Mouse (Mus musculus) limb, embryonic 14.5 days (tissue): ENCODE data around the gene Ms4a10. TPM values are rescaled to one million over a fixed set of nuclear protein-coding genes. Genes with fewer than 3 reads are reported as not detected.
A peak's percentile ranks its signal among the peaks of the same experiment; 100 is the strongest.

Experiments used
- ATAC-seq: fragments of 200-750 bp; cut with Nextera tagmentation; 2 replicates; pipeline ENCODE4 v1.8.0; 2017; ENCODE audit warnings: low read depth, moderate number of reproducible peaks, moderate TSS enrichment; ENCODE audit not compliant: low FRiP score
- DNase-seq: peaks from one replicate; pipeline ENCODE4 v3.0.0-alpha.2; 2015; ENCODE audit warnings: low spot score
- H3K27ac ChIP-seq: fragments of 300-500 bp; sonication (generic); replicated peaks from 2 replicates; pipeline ENCODE4 v1.5.1; 2014; ENCODE audit warnings: low read depth, mild to moderate bottlenecking, low read length, moderate library complexity, mixed read lengths
- H3K27me3 ChIP-seq: fragments of 300-500 bp; sonication (generic); 2 replicates; pipeline ENCODE4 v1.6.1; 2014; ENCODE audit warnings: low read length, mixed read lengths; ENCODE audit not compliant: control insufficient read depth, insufficient read depth
- H3K36me3 ChIP-seq: fragments of 300-500 bp; sonication (generic); 2 replicates; pipeline ENCODE4 v1.6.1; 2014; ENCODE audit warnings: mild to moderate bottlenecking, low read length, moderate library complexity, mixed read lengths; ENCODE audit not compliant: control insufficient read depth, insufficient read depth
- H3K4me1 ChIP-seq: fragments of 300-500 bp; sonication (generic); 2 replicates; pipeline ENCODE4 v1.6.1; 2014; ENCODE audit warnings: antibody characterized with exemption, low read length, mixed read lengths; ENCODE audit not compliant: control insufficient read depth, insufficient read depth
- H3K4me2 ChIP-seq: fragments of 300-500 bp; sonication (generic); replicated peaks from 2 replicates; pipeline ENCODE4 v1.6.1; 2014; ENCODE audit warnings: low read depth, mild to moderate bottlenecking, low read length, moderate library complexity; ENCODE audit not compliant: severe bottlenecking
- H3K4me3 ChIP-seq: fragments of 300-500 bp; sonication (generic); replicated peaks from 2 replicates; pipeline ENCODE4 v1.5.1; 2014; ENCODE audit warnings: low read length
- H3K9ac ChIP-seq: fragments of 300-500 bp; sonication (generic); 2 replicates; pipeline ENCODE4 v1.6.1; 2014; ENCODE audit warnings: mild to moderate bottlenecking, low read depth, low read length, moderate library complexity; ENCODE audit not compliant: severe bottlenecking
- H3K9me3 ChIP-seq: fragments of 300-500 bp; sonication (generic); 2 replicates; pipeline ENCODE4 v1.6.1; 2016; ENCODE audit warnings: low read length; ENCODE audit not compliant: control insufficient read depth
- POLR2A ChIP-seq: fragments of 200-500 bp; IDR thresholded peaks from 2 replicates; pipeline ENCODE4 v1.8.0; 2012; ENCODE audit warnings: inconsistent platforms, mild to moderate bottlenecking, moderate library complexity, borderline replicate concordance; ENCODE audit not compliant: insufficient read depth, insufficient read length; ENCODE audit errors: extremely low read depth
- WGBS: fragments of 180-500 bp; shearing (Covaris S2); extraction: QIAGEN DNeasy Blood & Tissue Kit; methylation state at CpG from one replicate; pipeline ENCODE4 v1.1.7; 2014; 5-methylcytosine and 5-hydroxymethylcytosine counted together
- polyA plus RNA-seq, 2 experiments: library from polyadenylated mRNA; depleted of rRNA in 1 of 2; stranded (reverse) in 1 of 2; unstranded in 1 of 2; fragments of >200 nt; fragmentation: Nextera tagmentation in 1 of 2; extraction: Ambion mirVana in 1 of 2; gene quantifications; 2 replicates each; pipeline versions ENCODE4 v1.2.1 to v1.2.3; 2012 to 2014

The Ms4a10 gene
- polyA plus RNA-seq, 2 experiments: 0.08 TPM; not detected in 1

DNA sequence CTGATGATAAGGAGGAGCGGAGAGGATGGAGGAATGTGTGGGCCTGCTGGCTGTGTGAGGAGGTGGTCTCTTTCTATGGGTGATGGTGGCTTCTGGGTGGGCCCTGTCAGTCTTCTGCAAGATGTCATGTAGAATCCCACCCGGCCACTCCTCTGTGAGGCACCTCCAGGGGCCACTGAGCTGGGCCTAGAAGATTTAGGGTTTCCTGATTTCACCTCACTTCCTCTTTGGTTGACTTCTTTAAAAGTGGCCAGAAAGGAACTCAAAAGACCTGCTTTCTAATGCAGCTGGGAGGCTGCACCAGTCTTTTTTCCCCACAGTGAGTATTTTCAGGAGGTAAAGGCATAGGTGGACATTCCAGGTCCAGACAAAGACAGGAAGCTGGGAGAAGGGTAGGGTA is 43.8 kb downstream of the Ms4a10 start:
- ATAC-seq (no peak), DNase-seq (no peak)
- Histone ChIP-seq H3K4me1 (no peaks in the 10 kb centered on the region), H3K27me3 (no peaks in the 10 kb centered on the region), H3K27ac (no peak overlapping the region), H3K36me3 (no peaks in the 10 kb centered on the region), H3K9me3 (no peaks in the 10 kb centered on the region), H3K4me2 (no peak overlapping the region), H3K4me3 (no peak overlapping the region), H3K9ac (no peak overlapping the region)
- WGBS: 88% methylated on average over 2 of the region's 2 CpGs
- no peak for TF ChIP-seq POLR2A

DNA sequence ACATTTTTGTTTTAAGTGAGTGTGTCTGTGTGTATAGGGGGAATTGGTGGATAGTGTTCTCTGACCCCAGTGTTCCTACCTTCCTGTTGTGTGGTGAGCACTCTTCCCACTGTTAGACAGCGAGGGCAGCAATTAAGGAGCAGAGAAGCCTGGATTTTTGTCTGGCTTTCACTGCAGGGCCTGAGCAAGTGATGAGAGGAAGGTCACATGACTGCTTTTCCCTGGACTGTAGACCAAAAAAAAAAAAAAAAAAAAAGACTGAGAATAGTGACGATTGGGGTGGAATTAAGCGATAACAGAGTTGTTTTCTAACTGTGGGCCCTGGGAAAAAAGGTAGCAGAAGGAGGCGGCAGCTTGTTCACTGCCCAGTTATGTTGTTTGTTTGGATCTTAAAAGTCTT is 47.8 kb downstream of the Ms4a10 start:
- Histone ChIP-seq H3K4me3 (no peak overlapping the region), H3K27me3 (no peaks in the 10 kb centered on the region), H3K4me1 (0 out of 2 replicates have a peak, but pooled peaks cover 4% of the 10 kb centered on the region), H3K4me2 (no peak overlapping the region), H3K9me3 (no peaks in the 10 kb centered on the region), H3K36me3 (no peaks in the 10 kb centered on the region), H3K9ac (no peak overlapping the region), H3K27ac (peak overlapping the region; percentile 58)
- peak; percentile 54; the same call in 1 of the 2 replicates for ATAC-seq
- DNase-seq: no peak
- no peak for TF ChIP-seq POLR2A
- WGBS: 40% methylated on average over 4 of the region's 4 CpGs

DNA sequence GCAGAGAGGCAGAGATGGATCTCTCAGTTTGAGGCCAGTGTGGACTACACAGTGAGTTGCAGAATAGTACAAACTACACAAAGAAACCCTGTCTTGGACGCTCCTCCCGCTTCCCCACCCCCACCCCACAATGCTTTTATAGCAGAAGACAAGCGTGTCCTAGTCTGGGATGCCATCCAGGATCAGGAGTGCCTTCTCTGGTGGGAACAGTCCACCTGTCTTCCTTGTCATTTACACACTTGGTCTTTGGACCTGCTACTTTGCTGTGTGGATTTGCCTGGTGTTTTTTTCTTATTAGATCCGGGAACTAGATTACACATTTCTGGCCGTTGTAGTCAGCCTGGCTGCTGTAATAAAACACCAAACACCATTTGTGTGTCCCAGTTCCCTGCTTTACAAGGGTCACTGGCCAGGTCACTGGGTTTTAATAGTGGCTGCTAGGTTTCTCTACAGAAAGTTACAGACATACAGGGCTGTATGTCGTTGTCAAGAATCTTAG is 48.3 kb downstream of the Ms4a10 start:
- no peak for TF ChIP-seq POLR2A
- WGBS: 28% methylated on average over 6 of the region's 6 CpGs
- Histone ChIP-seq H3K27me3 (no peaks in the 10 kb centered on the region), H3K27ac (peak overlapping the region; percentile 58), H3K4me3 (no peak overlapping the region), H3K4me2 (no peak overlapping the region), H3K9me3 (no peaks in the 10 kb centered on the region), H3K4me1 (0 out of 2 replicates have a peak, but pooled peaks cover 4% of the 10 kb centered on the region), H3K36me3 (no peaks in the 10 kb centered on the region), H3K9ac (no peak overlapping the region)
- ATAC-seq (peak; percentile 78), DNase-seq (peak; percentile 38)

DNA sequence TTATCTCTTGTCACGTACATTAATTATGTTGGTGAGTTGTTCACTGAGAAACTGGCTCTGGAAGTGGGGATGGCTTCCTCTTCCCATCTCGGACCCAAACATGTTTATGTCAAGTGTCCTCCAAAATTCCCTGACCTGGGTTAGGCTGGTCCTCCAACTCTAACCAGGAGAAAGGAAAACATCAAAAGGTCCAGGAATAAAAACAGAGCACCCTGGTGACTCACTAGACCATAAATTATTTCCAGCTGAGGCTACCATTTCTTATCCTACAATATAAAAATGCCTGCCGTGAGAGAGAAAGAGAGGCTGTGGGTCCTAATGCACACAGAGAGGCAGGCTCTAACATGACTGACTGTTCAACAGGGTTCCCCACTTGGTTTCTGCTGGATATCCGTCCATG is 50.2 kb downstream of the Ms4a10 start:
- DNase-seq (no peak), ATAC-seq (no peak)
- no peak overlapping the region for H3K4me2 ChIP-seq
- H3K9ac ChIP-seq: no peak overlapping the region
- H3K36me3 ChIP-seq: no peaks in the 10 kb centered on the region
- 0 out of 2 replicates have a peak, but pooled peaks cover 4% of the 10 kb centered on the region for H3K4me1 ChIP-seq
- H3K4me3 ChIP-seq: no peak overlapping the region
- TF ChIP-seq POLR2A: no peak
- WGBS: 35% methylated on average over 4 of the region's 4 CpGs
- no peaks in the 10 kb centered on the region for H3K9me3 ChIP-seq
- H3K27ac ChIP-seq: no peak overlapping the region
- H3K27me3 ChIP-seq: no peaks in the 10 kb centered on the region

DNA sequence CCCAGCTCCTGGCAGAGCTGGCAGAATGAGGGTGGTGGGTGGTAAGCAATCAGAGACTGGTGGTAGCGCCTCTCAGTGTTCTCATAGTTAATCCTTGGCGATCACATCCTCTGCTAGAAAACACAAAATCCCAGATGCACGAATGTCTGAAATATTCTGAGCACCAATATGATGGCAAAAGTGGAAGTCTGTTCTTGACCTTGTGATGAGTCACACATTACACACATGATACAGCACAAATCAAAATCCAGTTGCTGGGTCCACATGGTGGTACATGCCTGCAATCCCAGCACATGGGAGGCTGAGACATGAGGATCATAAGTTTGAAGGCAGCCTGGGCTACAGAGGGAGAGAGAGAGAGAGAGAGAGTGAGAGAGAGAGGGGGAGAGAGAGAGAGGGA is 53.4 kb downstream of the Ms4a10 start:
- Histone ChIP-seq H3K4me2 (no peak overlapping the region), H3K9me3 (no peaks in the 10 kb centered on the region), H3K4me1 (0 out of 2 replicates have a peak, but pooled peaks cover 4% of the 10 kb centered on the region), H3K9ac (no peak overlapping the region), H3K27ac (no peak overlapping the region), H3K4me3 (no peak overlapping the region), H3K36me3 (no peaks in the 10 kb centered on the region), H3K27me3 (no peaks in the 10 kb centered on the region)
- WGBS: 80% methylated on average over 3 of the region's 3 CpGs
- DNase-seq (no peak), ATAC-seq (no peak)
- TF ChIP-seq POLR2A: no peak
